Mouse (Mus musculus) adrenal gland, adult 2 months (tissue): ENCODE data around the gene C1qtnf9. TPM values are rescaled to one million over a fixed set of nuclear protein-coding genes. Genes with fewer than 3 reads are reported as not detected.

Experiments used
- DNase-seq: peaks from one replicate; pipeline ENCODE4 v3.0.0; 2021
- long read RNA-seq: library from polyadenylated mRNA; stranded (forward); transcript quantifications from one replicate; pipeline ENCODE4 v2.0.0, GENCODE M21; 2021
- polyA plus RNA-seq: library from polyadenylated mRNA; depleted of rRNA; stranded (reverse); fragments of >200 nt; gene quantifications from 2 replicates; pipeline ENCODE4 v1.2.3, GENCODE M21; 2012; rRNA removed
- total RNA-seq, 2 experiments: library from RNA; stranded (reverse); gene quantifications; 2 replicates each; pipeline ENCODE4 v1.2.3; 2021

C1qtnf9 gene
- total RNA-seq (1 to 10 TPM; 3.7 to 7.1 TPM), polyA plus RNA-seq (1.4 and 1.8 TPM in 2 replicates)
- long read RNA-seq, transcript C1qtnf9-201 (4 exons, 1,903 nt): major isoform, 6 of 6 reads
- long read RNA-seq, partial matches to known transcripts: 0 of 6 reads
- long read RNA-seq, other reads (novel, unspliced or antisense): 0 of 6 reads

- no peak for DNase-seq
Observed at GRCm38 (mm10) chr14:60767884-60768283, at the start of gene C1qtnf9. Gene C1qtnf9 (plus strand): TSS chr14:60768134.

DNA sequence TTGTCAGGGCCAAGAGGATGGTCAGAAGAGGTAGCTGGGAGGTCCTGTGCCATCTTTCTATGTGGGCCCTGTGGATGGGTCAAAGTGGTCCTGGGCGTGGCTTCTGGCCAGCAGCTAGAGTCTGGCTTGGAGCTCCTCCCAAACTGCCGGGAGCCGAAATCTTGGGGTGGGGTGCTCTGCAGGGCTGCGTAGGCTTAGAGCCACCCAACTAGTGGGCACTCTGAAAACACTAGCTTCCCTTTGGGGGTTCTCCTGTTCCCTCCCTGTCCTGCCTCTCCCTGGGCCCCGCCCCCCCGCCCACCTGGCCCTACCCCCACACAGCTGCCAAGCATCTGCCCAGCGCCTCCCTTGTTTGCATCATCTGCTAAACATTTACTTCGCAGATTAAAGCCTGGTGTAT is 46.6 kb upstream of the C1qtnf9 start:
- DNase-seq: no peak

GRCm38 (mm10) chr14:60721938-60722337 is 46.0 kb upstream of the C1qtnf9 start:
- no peak for DNase-seq

GRCm38 (mm10) chr14:60726091-60726490 is 41.8 kb upstream of the C1qtnf9 start:
- DNase-seq: peak; percentile 72

DNA sequence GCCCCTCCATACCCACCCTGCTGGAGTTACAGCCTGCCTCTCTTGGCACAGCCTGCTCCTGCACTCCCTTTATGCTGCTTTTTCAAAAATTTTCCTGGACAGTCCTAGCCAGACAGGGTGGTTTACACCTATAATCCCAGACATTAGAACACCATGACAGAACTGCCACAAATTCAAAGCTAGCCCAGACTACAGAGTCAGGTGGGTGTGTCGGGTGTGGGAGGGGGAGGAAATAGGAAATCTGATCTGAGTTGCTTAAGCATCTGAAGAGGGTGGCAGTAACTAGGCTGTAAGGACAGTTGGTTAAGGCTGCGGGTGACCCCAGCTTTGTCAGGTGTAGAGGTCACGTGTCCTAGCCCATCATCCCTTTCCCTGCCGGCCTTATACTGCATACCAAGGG is 40.8 kb upstream of the C1qtnf9 start:
- no peak for DNase-seq

DNA sequence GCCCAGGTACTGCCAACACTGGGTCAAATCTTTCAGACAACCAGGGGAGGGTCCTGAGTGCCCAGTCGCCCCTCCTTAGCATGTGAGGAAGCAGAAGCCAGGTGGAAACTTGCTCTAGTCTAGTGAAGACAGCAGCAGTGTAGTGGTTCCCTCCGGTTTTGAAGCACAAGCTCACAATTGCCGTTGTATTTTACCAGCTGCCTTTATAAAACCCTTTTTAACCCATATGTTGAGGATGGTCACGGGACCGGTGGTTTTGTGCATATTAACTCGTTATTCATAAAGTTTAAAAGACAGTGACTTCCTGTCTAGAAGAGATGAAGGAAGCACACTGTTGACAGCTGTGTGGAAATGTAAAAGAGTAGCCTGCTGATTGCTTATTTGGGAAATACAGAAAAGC is 35.9 kb upstream of the C1qtnf9 start:
- no peak for DNase-seq

DNA sequence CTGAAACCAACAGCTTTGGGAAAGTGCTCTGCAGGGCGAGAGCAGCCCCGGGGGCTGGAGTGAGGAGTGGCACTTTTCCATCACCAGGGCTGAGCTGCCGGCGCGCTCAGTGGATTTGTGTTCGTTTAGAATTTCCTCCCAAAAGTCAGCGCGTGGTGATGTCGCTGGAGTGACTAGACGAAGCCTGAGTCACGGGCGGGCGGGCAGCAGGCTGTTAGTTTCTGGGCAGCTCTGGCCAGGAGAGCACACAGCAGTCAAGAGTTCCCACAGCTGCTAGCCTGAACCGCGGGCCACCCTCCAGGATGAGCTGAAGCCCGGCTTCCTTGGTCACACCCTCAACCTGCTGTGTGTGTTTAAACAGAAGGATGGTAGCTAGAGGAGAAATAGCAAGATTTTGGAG is 35.1 kb upstream of the C1qtnf9 start:
- DNase-seq: peak; percentile 70

DNA sequence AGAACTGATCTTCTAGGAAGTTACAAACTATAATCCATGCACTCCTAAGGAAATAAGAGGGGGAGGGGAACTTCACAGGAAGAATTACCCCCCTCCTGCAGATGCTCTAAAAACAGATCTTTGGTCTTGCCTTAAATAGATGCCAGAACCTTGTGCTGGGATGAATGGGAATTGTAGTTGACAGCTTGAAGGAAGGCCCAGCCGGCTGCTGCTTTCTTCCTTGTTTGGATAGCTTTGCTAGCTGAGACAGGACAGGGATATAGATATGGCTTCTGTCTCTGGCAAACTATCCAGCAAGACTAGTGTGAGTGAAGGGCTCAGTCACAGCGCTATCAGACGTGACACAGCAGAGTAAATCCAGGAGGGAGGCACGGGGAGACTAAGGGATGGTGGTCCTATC is 34.2 kb upstream of the C1qtnf9 start:
- DNase-seq: no peak

- DNase-seq: no peak
Observed at GRCm38 (mm10) chr14:60735206-60735605, 32.7 kb upstream of the C1qtnf9 start.

DNA sequence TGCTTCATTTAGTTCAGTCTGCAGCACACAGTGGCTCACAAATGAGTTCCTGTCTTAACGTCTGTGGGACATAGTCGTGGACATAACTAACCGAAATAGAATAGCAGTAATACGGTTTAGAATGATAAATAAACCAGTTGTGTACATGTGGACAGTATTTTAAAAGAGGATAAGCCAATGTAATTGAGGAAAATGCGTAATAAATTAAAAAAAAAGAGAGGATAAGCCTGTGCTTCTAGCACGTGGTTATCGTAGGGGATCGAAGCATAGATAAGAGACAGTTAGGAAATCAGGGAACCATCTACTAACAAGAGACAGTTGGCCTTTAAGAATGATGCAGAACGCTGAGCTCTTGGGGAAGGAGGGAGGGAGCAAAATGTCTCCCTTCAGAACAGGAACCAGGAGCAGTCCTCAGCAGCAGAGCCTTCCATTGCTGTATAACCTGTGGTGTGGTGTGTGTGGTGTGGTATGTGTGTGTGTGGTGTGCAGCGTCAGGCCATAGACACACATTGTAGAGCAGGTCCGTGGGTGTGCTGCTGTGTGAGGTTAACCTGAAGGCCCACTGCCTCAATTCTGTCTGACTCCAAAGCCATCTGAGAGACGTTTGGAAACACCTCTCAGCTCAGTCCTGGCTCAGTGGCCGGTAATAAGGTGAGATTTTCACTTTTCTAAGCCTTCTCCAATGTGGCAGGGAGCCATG is 31.9 kb upstream of the C1qtnf9 start:
- DNase-seq: no peak

- peak; percentile 57 for DNase-seq
Observed at GRCm38 (mm10) chr14:60736591-60737192, 31.2 kb upstream of the C1qtnf9 start.

DNA sequence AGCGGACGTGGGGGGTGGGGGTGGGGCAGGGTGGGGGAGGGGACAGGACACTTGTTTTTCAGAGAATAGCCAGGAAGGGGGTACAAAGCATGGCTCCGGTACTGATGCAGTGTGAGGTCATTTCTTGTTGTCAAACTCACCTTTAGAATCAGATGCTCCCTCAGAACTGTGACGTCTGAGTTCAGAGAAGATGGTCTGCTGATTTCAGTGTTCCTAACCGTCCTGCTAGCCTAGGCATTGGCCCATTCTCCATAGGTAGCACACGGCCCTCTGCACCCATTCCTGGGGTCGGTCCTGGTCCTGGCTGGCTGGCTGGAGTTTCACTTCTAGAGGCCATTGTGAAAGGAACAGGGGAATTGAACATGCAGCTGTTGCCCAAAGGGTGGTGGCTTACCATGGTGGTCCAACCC is 30.7 kb upstream of the C1qtnf9 start:
- no peak for DNase-seq

GRCm38 (mm10) chr14:60738434-60738938 is 29.4 kb upstream of the C1qtnf9 start:
- no peak for DNase-seq

GRCm38 (mm10) chr14:60739155-60739554 is 28.8 kb upstream of the C1qtnf9 start:
- DNase-seq: no peak

GRCm38 (mm10) chr14:60739616-60740015 is 28.3 kb upstream of the C1qtnf9 start:
- DNase-seq: no peak

DNA sequence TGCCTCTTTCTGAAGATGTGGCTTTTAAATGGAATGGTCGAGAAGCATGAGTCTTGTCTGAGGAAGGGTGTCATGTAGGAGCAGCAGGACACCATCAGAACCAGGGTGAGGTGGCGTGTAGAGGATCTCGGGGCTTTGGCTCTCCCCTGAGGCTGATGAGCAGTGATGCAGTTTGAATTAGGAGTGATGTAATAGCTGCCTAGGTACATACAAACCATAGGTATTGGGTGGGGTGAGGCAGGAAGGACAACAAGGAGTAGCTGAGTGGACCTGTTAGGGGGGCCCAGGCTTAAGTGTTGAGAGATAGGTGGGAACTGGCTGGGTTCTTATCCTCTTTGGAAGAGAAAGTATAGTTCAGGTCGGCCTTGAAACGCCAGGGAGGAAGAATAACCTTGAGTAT is 27.4 kb upstream of the C1qtnf9 start:
- DNase-seq: no peak

GRCm38 (mm10) chr14:60741033-60741432 is 26.9 kb upstream of the C1qtnf9 start:
- DNase-seq: no peak

GRCm38 (mm10) chr14:60741490-60741981 is 26.4 kb upstream of the C1qtnf9 start:
- DNase-seq: peak; percentile 80

- DNase-seq: no peak
Observed at GRCm38 (mm10) chr14:60743681-60744080, 24.3 kb upstream of the C1qtnf9 start.

DNA sequence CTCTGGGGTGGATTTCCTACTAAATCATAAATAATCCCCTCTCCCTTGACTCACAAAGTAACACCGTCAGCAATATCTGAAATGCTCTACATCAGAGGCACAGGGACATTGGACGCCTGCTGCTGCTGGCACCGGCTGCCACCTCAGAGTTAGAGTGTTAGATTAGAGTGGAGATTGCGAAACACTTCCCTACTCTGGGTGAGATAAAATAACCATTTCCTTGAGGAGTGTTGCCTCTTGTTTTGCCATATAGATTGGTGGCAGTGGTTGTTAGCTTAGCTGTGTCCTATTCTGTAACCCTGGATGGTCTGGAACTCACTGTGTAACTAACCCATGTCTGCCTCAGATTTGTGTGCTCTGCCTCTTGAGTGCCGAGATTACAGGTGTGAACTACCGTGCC is 22.7 kb upstream of the C1qtnf9 start:
- DNase-seq: no peak

GRCm38 (mm10) chr14:60746141-60746540 is 21.8 kb upstream of the C1qtnf9 start:
- DNase-seq: no peak

- no peak for DNase-seq
Observed at GRCm38 (mm10) chr14:60747154-60747870, 20.6 kb upstream of the C1qtnf9 start.

GRCm38 (mm10) chr14:60749880-60750279 is 18.1 kb upstream of the C1qtnf9 start:
- no peak for DNase-seq
